Mouse (Mus musculus): ENCODE results near the gene Cyfip1. TPM values are rescaled to one million over a fixed set of nuclear protein-coding genes. Genes with fewer than 3 reads are reported as not detected.

Gene Cyfip1
- polyA plus RNA-seq, 1 experiment from 2014 or later: 138 TPM

DNA sequence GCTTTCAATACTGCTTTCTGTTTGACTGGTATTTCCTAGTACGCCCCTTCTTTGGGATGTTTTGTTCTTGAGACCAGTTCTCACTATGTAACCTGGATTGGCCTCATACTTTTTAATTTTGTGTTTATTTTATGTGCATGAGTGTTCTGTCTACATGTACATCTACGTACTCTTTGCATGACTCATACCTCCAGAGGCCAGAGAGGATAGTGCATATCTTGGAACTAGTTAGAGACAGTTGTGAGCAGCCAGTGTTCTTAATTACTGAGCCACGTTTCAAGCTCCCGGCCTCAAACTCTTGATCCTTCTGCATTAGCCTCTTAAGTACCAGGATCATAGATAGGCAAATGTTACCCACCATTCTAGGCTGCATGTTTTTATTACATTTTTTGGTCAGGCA, 96.8 kb downstream of the Cyfip1 start:
- DNase-seq: no peak
- TF ChIP-seq CTCF (IDR thresholded peaks at IDR 0.05; ENCODE audit: low read depth): no peak
- Histone ChIP-seq H3K9me3 (ENCODE audit: low read depth, low read length) (no peaks in the 10 kb centered on the region), H3K36me3 (ENCODE audit: insufficient read depth) (peaks cover 10% of the 10 kb centered on the region; the same call in 1 of the 2 replicates), H3K4me1 (ENCODE audit: insufficient read depth) (no peaks in the 10 kb centered on the region), H3K9ac (no peak overlapping the region), H3K4me3 (ENCODE audit: low read depth, low read length) (no peak overlapping the region), H3K27ac (ENCODE audit: low read depth) (no peak overlapping the region), H3K27me3 (ENCODE audit: insufficient read depth, low read length) (no peaks in the 10 kb centered on the region), H3K4me2 (no peak overlapping the region)
- no peak for ATAC-seq (ENCODE audit: insufficient read depth)
- WGBS: 89% methylated on average over 4 of the region's 4 CpGs

DNA sequence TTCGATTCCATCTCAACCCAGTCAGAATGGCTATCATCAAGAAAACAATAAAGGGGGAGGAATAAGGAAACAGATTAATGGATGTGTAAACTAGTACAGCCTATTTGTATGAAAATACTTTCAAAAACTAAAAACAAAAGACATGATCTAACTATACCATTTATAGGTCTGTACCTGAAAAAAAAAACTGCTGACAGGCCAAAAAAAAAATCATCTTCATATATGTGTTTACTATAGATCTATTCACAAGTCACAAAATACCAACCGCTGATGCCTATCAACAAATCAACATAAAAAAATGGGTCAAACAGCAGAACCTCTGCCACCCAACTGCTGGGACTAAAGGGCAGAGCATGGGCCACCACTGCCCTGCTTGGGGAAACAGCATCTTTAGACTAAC, 114.5 kb downstream of the Cyfip1 start:
- DNase-seq: no peak
- Histone ChIP-seq H3K36me3 (ENCODE audit: insufficient read depth) (0 out of 2 replicates have a peak, but pooled peaks cover 11% of the 10 kb centered on the region), H3K27ac (ENCODE audit: low read depth) (no peak overlapping the region), H3K4me3 (ENCODE audit: low read depth, low read length) (no peak overlapping the region), H3K4me2 (no peak overlapping the region), H3K9ac (no peak overlapping the region), H3K9me3 (ENCODE audit: low read depth, low read length) (no peaks in the 10 kb centered on the region; the same call in 1 of the 2 replicates), H3K27me3 (ENCODE audit: insufficient read depth, low read length) (no peaks in the 10 kb centered on the region), H3K4me1 (ENCODE audit: insufficient read depth) (peaks cover 2% of the 10 kb centered on the region; the same call in 1 of the 2 replicates)
- ATAC-seq (ENCODE audit: insufficient read depth): no peak
- no peak for TF ChIP-seq CTCF (IDR thresholded peaks at IDR 0.05; ENCODE audit: low read depth)
- 93% methylated on average over 2 of the region's 2 CpGs for WGBS

DNA sequence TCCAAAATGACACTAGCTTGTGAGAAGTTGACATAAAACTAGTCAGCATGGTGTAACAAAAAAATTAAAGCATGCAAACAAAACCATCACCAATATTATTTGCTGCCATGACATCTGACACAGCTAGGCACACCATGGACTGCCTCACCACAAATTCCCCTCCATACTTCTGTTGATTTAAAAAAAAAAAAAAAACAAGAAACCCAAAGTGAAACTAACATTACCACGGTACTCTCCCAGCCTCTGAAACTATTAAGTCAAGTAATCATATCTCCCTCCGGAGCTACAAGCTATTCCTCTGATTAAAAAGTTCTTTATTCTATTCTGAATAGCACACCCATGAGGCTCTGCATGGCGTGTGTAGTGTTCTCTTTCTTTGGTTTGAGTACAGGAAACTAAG, 115.6 kb downstream of the Cyfip1 start:
- DNase-seq (no peak), ATAC-seq (ENCODE audit: insufficient read depth) (no peak)
- no peak for TF ChIP-seq CTCF (IDR thresholded peaks at IDR 0.05; ENCODE audit: low read depth)
- Histone ChIP-seq H3K4me1 (ENCODE audit: insufficient read depth) (peaks cover 3% of the 10 kb centered on the region; the same call in 1 of the 2 replicates), H3K27me3 (ENCODE audit: insufficient read depth, low read length) (no peaks in the 10 kb centered on the region), H3K9ac (no peak overlapping the region), H3K9me3 (ENCODE audit: low read depth, low read length) (no peaks in the 10 kb centered on the region; the same call in 1 of the 2 replicates), H3K4me3 (ENCODE audit: low read depth, low read length) (no peak overlapping the region), H3K27ac (ENCODE audit: low read depth) (no peak overlapping the region), H3K36me3 (ENCODE audit: insufficient read depth) (0 out of 2 replicates have a peak, but pooled peaks cover 11% of the 10 kb centered on the region), H3K4me2 (no peak overlapping the region)
- 90% methylated on average over 3 of the region's 3 CpGs for WGBS

DNA sequence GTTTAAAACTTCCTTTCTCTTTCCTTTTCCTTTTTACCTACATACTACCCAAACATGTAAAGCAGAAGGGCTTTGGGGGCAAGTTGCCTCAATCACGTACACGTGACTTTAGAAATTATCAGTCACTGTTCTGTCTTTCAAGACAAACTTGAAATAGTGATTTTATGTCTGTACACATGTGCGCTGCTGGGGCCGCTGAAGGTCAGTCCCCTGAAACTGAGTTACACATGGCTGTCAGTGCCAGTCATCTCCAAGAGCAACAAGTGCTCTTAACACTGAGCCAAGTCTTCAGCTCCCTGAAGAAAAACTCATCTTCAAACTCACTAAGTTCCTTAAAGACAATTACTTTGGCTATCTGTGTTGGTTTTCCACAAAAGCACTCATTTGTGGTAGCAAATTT, 116.4 kb downstream of the Cyfip1 start:
- Histone ChIP-seq H3K9ac (no peak overlapping the region), H3K9me3 (ENCODE audit: low read depth, low read length) (no peaks in the 10 kb centered on the region; the same call in 1 of the 2 replicates), H3K4me1 (ENCODE audit: insufficient read depth) (peaks cover 3% of the 10 kb centered on the region; the same call in 1 of the 2 replicates), H3K27me3 (ENCODE audit: insufficient read depth, low read length) (no peaks in the 10 kb centered on the region), H3K4me3 (ENCODE audit: low read depth, low read length) (no peak overlapping the region), H3K4me2 (no peak overlapping the region), H3K27ac (ENCODE audit: low read depth) (no peak overlapping the region), H3K36me3 (ENCODE audit: insufficient read depth) (0 out of 2 replicates have a peak, but pooled peaks cover 11% of the 10 kb centered on the region)
- DNase-seq: no peak
- 95% methylated on average over 4 of the region's 4 CpGs for WGBS
- no peak for TF ChIP-seq CTCF (IDR thresholded peaks at IDR 0.05; ENCODE audit: low read depth)
- no peak for ATAC-seq (ENCODE audit: insufficient read depth)

DNA sequence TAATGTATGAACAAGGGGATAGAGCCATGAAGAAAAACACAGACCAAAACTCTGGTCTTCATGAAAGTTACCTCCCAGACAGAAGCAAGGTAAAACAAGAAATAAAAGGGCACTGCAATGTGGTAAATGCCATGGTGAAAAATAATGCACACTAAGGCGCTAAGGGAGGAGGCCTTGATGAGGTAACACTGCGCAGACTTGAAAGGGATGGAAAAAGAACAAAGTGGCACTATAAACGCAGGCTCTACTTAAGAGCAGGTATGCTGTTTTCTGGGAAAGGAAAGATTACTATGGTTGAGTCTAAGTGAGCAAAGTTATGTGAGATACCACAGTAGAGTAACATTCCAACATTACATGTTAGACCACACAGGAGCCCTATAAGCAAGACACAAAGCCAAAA, 118.3 kb downstream of the Cyfip1 start:
- DNase-seq (no peak), ATAC-seq (ENCODE audit: insufficient read depth) (no peak)
- Histone ChIP-seq H3K9me3 (ENCODE audit: low read depth, low read length) (no peaks in the 10 kb centered on the region), H3K9ac (no peak overlapping the region), H3K4me3 (ENCODE audit: low read depth, low read length) (no peak overlapping the region), H3K4me1 (ENCODE audit: insufficient read depth) (peaks cover 3% of the 10 kb centered on the region; the same call in 1 of the 2 replicates), H3K27ac (ENCODE audit: low read depth) (no peak overlapping the region), H3K27me3 (ENCODE audit: insufficient read depth, low read length) (no peaks in the 10 kb centered on the region), H3K36me3 (ENCODE audit: insufficient read depth) (0 out of 2 replicates have a peak, but pooled peaks cover 11% of the 10 kb centered on the region), H3K4me2 (no peak overlapping the region)
- no peak for TF ChIP-seq CTCF (IDR thresholded peaks at IDR 0.05; ENCODE audit: low read depth)
- 95% methylated on average over 3 of the region's 3 CpGs for WGBS

DNA sequence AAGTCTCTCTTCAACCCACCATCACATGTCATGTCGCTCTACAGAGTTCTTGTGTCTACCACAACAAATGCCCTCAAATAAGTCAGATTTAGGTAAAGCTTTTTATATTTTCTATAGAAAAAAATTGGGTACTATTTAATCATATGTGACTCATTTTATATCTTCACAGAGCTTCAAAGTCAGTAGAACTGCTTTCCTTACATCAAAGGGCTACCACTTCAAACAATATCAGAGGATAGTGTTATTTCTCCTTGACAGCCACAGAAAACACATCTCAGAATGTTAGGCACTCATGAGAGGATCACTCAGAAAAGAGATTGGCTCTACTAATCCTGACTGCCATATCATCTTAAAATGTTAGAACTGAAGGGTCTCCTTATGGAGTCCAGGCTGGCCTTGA, 119.0 kb downstream of the Cyfip1 start:
- TF ChIP-seq CTCF (IDR thresholded peaks at IDR 0.05; ENCODE audit: low read depth): no peak
- H3K4me2 ChIP-seq: no peak overlapping the region
- 92% methylated on average over 1 of the region's 1 CpGs for WGBS
- ATAC-seq (ENCODE audit: insufficient read depth) (no peak), DNase-seq (no peak)
- H3K4me1 ChIP-seq (ENCODE audit: insufficient read depth): peaks cover 3% of the 10 kb centered on the region; the same call in 1 of the 2 replicates
- H3K27ac ChIP-seq (ENCODE audit: low read depth): no peak overlapping the region
- no peaks in the 10 kb centered on the region for H3K9me3 ChIP-seq (ENCODE audit: low read depth, low read length)
- 0 out of 2 replicates have a peak, but pooled peaks cover 11% of the 10 kb centered on the region for H3K36me3 ChIP-seq (ENCODE audit: insufficient read depth)
- no peak overlapping the region for H3K9ac ChIP-seq
- no peak overlapping the region for H3K4me3 ChIP-seq (ENCODE audit: low read depth, low read length)
- no peaks in the 10 kb centered on the region for H3K27me3 ChIP-seq (ENCODE audit: insufficient read depth, low read length)

DNA sequence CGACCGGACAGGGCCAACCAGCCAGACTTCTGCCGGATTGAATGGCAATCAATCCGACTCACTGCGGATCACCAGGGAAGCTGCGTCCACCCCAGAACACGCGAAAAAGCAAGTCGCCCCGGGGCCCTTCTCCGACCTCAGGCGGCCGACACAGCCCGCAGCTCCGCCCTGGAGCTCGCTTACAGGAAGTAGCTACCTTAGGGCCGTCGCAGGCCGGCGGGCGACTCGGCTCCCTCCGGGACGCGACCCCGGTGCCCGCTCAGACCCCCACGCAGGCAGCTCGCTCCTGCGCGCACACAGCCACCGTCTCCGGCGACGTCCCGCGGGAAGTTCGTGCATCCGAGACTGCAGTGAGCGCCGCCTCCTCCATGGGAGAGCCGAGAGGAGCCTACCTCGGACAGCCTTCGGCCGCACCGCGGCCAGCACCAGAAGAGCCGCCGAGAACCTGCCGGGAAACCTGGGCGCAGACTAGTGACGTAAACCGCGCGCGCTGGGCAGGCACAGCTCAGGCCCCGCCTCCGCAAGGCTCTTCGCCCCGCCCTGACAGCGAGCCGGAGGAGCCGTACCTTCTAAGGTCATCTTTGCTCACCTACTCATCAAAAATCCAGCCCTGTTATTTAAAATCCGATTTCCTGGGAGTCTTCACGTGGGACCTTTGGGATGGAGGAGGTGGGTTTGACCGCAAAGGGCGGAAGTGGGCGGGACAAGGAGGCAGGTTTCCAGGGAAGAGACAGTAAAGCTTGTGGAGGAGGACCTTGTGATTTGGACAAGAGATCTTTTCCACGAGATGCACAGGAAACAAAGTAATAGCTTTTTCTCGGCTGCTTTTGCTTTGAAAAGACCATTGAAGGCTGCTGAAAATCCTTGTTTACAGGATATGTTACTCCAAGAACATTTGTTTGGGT, 120.7 kb downstream of the Cyfip1 start, which contains the start of gene Nipa2:
TSS of gene Nipa2 (minus strand) at position 473 of the 905 bp plus-strand sequence.
- no peak for TF ChIP-seq CTCF (IDR thresholded peaks at IDR 0.05; ENCODE audit: low read depth)
- DNase-seq (peak; percentile 96), ATAC-seq (ENCODE audit: insufficient read depth) (peak; percentile 98)
- H3K27ac ChIP-seq (ENCODE audit: low read depth): peak within 1 kb of the TSS; percentile 95
- H3K9ac ChIP-seq: peak within 1 kb of the TSS; percentile 90
- H3K4me1 ChIP-seq (ENCODE audit: insufficient read depth): peaks cover 3% of the 10 kb centered on the region; the same call in 1 of the 2 replicates
- H3K4me2 ChIP-seq: peak within 1 kb of the TSS; percentile 71
- H3K9me3 ChIP-seq (ENCODE audit: low read depth, low read length): no peaks in the 10 kb centered on the region
- no peaks in the 10 kb centered on the region for H3K27me3 ChIP-seq (ENCODE audit: insufficient read depth, low read length)
- H3K36me3 ChIP-seq (ENCODE audit: insufficient read depth): 0 out of 2 replicates have a peak, but pooled peaks cover 11% of the 10 kb centered on the region
- H3K4me3 ChIP-seq (ENCODE audit: low read depth, low read length): peak within 1 kb of the TSS; percentile 91
- under 1% methylated on average over 70 of the region's 70 CpGs for WGBS
